Mouse (Mus musculus): ENCODE data around the gene Tsr1.

DNA sequence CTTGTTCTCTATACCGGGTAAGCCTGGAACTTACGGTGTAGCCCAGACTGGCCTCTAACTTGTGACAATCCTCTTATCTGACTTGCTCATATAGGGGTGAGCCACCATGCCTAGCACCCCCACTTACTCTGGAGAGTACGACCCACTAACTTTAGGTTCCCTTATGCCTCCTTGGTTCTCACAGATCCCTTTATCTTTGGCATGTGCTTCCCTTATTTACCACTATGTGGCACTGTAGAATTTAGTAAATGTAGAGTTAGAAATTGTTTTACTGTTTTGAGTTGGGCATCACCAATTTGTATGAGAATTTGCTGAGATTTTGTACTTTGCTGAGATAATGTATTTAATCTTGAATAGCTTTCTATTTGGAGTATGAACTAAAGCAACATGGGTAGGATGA is 48.5 kb downstream of the Tsr1 start:
- TF ChIP-seq GATA1 (IDR thresholded peaks at IDR 0.05; ENCODE audit: borderline replicate concordance, low read length) (no peak), FLI1 (IDR thresholded peaks at IDR 0.05; ENCODE audit: low read length) (no peak)

Measured in megakaryocyte, embryonic 14.5 days (primary cell).